Mouse (Mus musculus) thymus, adult 2 months (tissue): ENCODE measurements around the gene Gabrb2.

ENCODE experiments used
- CTCF ChIP-seq: fragments of 200-500 bp; IDR thresholded peaks from 2 replicates; pipeline ENCODE4 v1.5.1; 2012; ENCODE audit warnings: mild to moderate bottlenecking, control low read depth, low read length, moderate library complexity, borderline replicate concordance; ENCODE audit not compliant: control insufficient read depth, poor library complexity, insufficient read depth; ENCODE audit errors: extremely low read depth
- POLR2A ChIP-seq: fragments of 200-500 bp; IDR thresholded peaks from 2 replicates; pipeline ENCODE4 v1.6.1; 2012; ENCODE audit warnings: mild to moderate bottlenecking, low read length, control low read depth, moderate library complexity; ENCODE audit not compliant: control insufficient read depth, poor library complexity, insufficient read depth; ENCODE audit errors: extremely low read depth

DNA sequence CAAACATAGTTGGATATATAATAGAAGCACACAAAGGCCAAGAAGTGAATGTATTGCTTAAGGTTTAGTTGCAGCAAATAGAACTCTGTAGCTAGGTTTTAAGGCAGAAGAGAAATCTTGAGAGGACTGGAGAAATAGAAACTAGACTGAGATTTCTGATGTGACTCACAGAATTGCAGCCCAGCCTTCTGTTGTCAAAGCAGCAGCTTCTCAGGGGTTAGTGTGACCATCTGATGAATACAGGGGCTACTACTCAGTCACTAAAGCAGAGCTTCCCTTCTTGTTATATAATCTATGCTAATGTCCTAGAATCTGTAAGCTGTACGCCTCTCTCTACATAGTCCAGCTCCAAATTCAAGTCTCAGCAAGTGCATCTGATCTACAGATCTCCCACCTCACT, 116.3 kb downstream of the Gabrb2 start:
- TF ChIP-seq CTCF (no peak), POLR2A (no peak)
